Mouse (Mus musculus) left cerebral cortex, adult 6 months (tissue): Measurements from ENCODE around the gene Fam129b. TPM values are rescaled to one million over a fixed set of nuclear protein-coding genes. Genes with fewer than 3 reads are reported as not detected.

Source experiments
- long read RNA-seq, 2 experiments: library from polyadenylated mRNA; unstranded; transcript quantifications; one replicate each; pipeline ENCODE4 v2.0.0; 2019 to 2020
- polyA plus RNA-seq: library from polyadenylated mRNA; unstranded; fragments of <200 nt; fragmentation: Nextera tagmentation; gene quantifications from 2 replicates; pipeline ENCODE4 v1.2.3, GENCODE M21; 2021

The Fam129b gene
- polyA plus RNA-seq, result 3.1 and 7.2 TPM in 2 replicates
- long read RNA-seq, experiment 1, transcript Fam129b-201 (14 exons, 3,714 nt), result major isoform, 46 of 58 reads
- long read RNA-seq, experiment 1, partial matches to known transcripts, result 7 of 58 reads
- long read RNA-seq, experiment 1, other reads (novel, unspliced or antisense), result 5 of 58 reads
- long read RNA-seq, experiment 2, partial matches to known transcripts, result 1 of 5 reads
- long read RNA-seq, experiment 2, other reads (novel, unspliced or antisense), result 3 of 5 reads

DNA sequence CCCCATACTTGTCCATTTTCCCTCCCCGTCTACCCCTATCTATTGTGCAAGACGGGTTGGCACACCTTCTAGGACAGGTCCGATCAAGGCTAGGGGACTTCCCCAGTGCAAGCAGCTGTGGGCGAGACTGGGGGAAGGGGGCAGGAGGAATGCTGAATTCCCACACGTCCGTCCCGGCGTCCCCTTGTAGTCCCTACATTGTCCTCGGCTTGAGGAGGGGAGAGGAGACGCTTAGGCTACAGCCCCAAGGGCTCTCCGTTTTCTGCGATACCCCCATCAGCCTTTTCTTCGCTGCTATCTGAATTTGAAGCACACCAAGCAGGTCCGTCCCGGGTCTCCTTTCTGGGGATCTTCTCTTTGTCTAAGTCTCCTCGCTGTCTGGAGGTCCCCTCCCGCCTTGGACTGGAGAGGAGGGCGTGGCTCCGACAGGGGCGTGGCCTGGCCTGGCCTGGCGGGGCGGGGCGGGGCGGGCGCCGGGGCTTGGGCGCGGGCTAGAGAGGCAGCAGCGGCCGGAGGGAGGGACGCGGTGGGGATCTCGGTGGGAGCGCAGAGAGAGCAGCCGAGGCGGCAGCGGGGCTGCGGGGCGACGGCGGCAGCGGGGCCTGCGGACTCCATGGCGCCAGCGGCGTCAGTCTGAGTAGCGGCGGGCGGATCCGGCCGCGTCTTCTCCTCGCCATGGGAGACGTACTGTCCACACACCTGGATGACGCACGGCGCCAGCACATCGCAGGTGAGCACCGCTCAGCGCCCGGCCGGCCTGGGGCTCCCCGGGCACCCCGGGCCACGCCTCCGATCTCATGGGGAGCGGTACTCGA is at the start of gene Fam129b:
Gene Fam129b (plus strand): TSS at position 440 of the 815 bp plus-strand sequence.

DNA sequence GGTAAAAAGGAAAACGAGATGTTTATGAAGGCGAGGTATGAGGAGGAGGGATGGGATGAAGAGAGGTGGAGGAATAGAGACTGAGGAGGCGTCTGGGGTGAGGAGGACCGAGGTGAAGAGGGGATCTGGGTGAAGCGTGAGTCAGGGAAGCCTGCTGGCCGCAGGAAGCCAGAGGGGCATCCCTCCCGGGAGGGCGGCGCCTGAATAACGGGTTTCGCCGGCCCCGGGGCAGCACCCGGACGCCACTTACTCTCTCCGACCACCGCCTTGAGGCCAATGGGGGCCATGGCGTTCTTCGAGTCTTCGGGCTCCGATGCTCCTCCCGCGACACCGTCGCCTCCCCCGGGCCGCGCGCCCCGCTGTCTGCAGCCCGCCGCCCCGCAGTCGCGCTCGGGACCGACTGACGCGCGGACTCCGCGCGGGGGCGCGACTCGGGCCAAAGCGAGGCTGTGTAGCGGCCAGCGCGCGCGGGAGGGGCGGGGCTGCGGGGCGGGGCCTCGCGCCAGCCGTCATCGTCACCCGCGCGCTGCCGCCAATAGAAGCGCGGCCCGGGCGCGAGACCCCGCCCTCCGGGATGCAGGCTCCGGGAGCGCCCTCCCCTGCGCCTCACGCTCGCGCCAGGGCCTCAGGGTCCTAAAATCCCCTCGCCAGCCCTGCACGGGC is 29.0 kb upstream of the Fam129b start, which contains the start of gene Stxbp1:
Gene Stxbp1 (minus strand): TSS at position 441 of the 663 bp plus-strand sequence.

DNA sequence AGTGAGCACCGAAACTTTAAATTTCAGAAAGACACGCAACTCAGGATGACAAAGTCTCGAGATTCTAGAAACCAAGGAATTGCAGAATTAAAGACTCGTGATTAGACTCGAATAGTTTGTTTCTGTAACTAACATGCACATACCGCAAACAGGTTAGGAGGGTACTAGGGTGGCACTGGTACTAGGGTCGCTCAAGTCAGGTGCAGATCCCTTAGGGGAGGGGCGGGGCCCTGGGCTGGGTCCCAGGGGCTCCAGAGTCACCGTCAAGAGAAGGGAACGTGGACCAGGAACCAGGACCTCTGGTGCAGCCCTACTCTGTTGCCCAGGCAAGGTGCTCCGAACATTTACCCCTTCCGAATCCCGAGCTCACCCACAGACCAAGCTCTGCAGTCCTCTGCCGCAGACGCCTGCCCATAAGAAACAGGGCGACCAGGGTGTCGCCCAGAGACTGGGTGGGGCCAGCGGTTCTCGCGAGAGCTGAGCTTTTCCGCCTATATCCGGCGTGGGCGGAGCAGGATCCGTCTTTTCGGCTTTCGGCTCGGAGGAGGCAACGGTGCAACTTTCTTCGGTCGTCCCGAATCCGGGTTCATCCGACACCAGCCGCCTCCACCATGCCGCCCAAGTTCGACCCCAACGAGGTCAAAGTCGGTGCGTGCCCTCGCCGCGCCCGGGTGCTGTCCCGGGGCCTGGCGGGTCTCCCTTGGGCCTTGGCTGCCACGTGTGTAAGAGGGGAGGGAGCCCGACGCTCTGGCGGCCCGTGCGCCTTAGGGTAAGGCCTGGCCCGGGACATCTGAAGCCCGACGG is 85.5 kb downstream of the Fam129b start, which contains the start of the genes Rpl12 and Lrsam1:
Gene Rpl12 (plus strand): TSS at position 368 of the 804 bp plus-strand sequence.
Gene Lrsam1 (minus strand): TSS at position 423 of the 804 bp plus-strand sequence.

Other genes with a start within 250 kb of the Fam129b start
- gene Eng, start 229.5 kb upstream of the Fam129b start, polyA plus RNA-seq, result 10.8 and 14.2 TPM in 2 replicates
- 5.1 TPM in 2 replicates for gene Fpgs, start 172.0 kb upstream of the Fam129b start, polyA plus RNA-seq
- gene Cdk9, start 163.0 kb upstream of the Fam129b start, polyA plus RNA-seq, result 12.2 and 25.6 TPM in 2 replicates
- 27.0 and 43.2 TPM in 2 replicates for gene Sh2d3c, start 155.1 kb upstream of the Fam129b start, polyA plus RNA-seq
- gene 6330409D20Rik, start 135.1 kb upstream of the Fam129b start, polyA plus RNA-seq, result 0.85 and 1.3 TPM in 2 replicates
- gene Tor2a, start 118.9 kb upstream of the Fam129b start, polyA plus RNA-seq, result 41.4 and 45.7 TPM in 2 replicates
- gene Ttc16, start 100.5 kb upstream of the Fam129b start, polyA plus RNA-seq, result 0.25 and 0.26 TPM in 2 replicates
- 8.6 and 10.8 TPM in 2 replicates for gene Ptrh1, start 100.3 kb upstream of the Fam129b start, polyA plus RNA-seq
- 0.51 and 1.0 TPM in 2 replicates for gene Cfap157, start 91.7 kb upstream of the Fam129b start, polyA plus RNA-seq
- gene Stxbp1, start 28.9 kb upstream of the Fam129b start, polyA plus RNA-seq, result 332 and 465 TPM in 2 replicates
- 450 and 664 TPM in 2 replicates for gene Rpl12, start 85.4 kb downstream of the Fam129b start, polyA plus RNA-seq
- gene Lrsam1, start 85.5 kb downstream of the Fam129b start, polyA plus RNA-seq, result 7.6 and 9.0 TPM in 2 replicates
- gene Slc2a8, start 106.0 kb downstream of the Fam129b start, polyA plus RNA-seq, result 26.6 and 29.5 TPM in 2 replicates